Mouse (Mus musculus) T-helper 17 cell (primary cell): ENCODE measurements around the gene Gm6525.

Source experiments
- in situ Hi-C, 2 experiments: fragments of 300-600 bp; cut with MboI, MseI; formaldehyde crosslinking; loops; 1 replicate in 1 of 2; 2 replicates in 1 of 2; pipeline ENCODE4 v1.15.1; 2025; ENCODE audit warnings: high pct_unique_total_duplicates in 2 of 2

Gene Gm6525

GRCm38 (mm10) chr3:84211340-84211875, 37.5 kb downstream of the Gm6525 start:
- in situ Hi-C loops, result no loop called here

GRCm38 (mm10) chr3:84214501-84214900, 40.6 kb downstream of the Gm6525 start:
- in situ Hi-C loops, result no loop called here

- in situ Hi-C loops, result no loop called here
Measured at GRCm38 (mm10) chr3:84215253-84215652, 41.3 kb downstream of the Gm6525 start.

GRCm38 (mm10) chr3:84215743-84216360, 41.9 kb downstream of the Gm6525 start:
- in situ Hi-C loops, result no loop called here

- in situ Hi-C loops, result no loop called here
Measured at GRCm38 (mm10) chr3:84217118-84217960, 43.4 kb downstream of the Gm6525 start.

- in situ Hi-C loops, result no loop called here
Measured at GRCm38 (mm10) chr3:84217961-84218351, 44.1 kb downstream of the Gm6525 start.

- in situ Hi-C loops, result no loop called here
Measured at GRCm38 (mm10) chr3:84218498-84218897, 44.6 kb downstream of the Gm6525 start.

GRCm38 (mm10) chr3:84219166-84219710, 45.3 kb downstream of the Gm6525 start:
- in situ Hi-C loops, result no loop called here

- in situ Hi-C loops, result no loop called here
Measured at GRCm38 (mm10) chr3:84219720-84220273, 45.9 kb downstream of the Gm6525 start.

GRCm38 (mm10) chr3:84220326-84220725, 46.4 kb downstream of the Gm6525 start:
- in situ Hi-C loops, result no loop called here

- in situ Hi-C loops, result no loop called here
Measured at GRCm38 (mm10) chr3:84220748-84221147, 46.8 kb downstream of the Gm6525 start.
